Mouse (Mus musculus) telencephalon, adult 2 months (tissue): ENCODE data around the gene Pam.
"Not testable (repeated sequence)": the region's sequence is repeated elsewhere in the genome, so short reads cannot be mapped to it uniquely, and the experiment has no call there.

Experiments used
- DNase-seq: peaks from one replicate; pipeline ENCODE4 v3.0.0-alpha.2; 2011; ENCODE audit warnings: low read depth, low spot score

Gene Pam

GRCm38 (mm10) chr1:97974968-97975367, 120.5 kb downstream of the Pam start:
- no peak for DNase-seq

- no peak for DNase-seq
These were observed 125.7 kb downstream of the Pam start for GRCm38 (mm10) chr1:97969765-97970164.

GRCm38 (mm10) chr1:97963711-97964110, 131.7 kb downstream of the Pam start:
- peak; percentile 50 for DNase-seq

GRCm38 (mm10) chr1:97962134-97962533, 133.3 kb downstream of the Pam start:
- peak; percentile 89 for DNase-seq

- DNase-seq, result no peak
These were observed 134.8 kb downstream of the Pam start for GRCm38 (mm10) chr1:97960681-97961080.

- no peak for DNase-seq
These were observed 135.3 kb downstream of the Pam start for GRCm38 (mm10) chr1:97960124-97960523.

GRCm38 (mm10) chr1:97958759-97959158, 136.7 kb downstream of the Pam start:
- no peak for DNase-seq

- DNase-seq, result not testable (repeated sequence)
These were observed 146.2 kb downstream of the Pam start for GRCm38 (mm10) chr1:97949258-97949657.

GRCm38 (mm10) chr1:97947100-97947499, 148.3 kb downstream of the Pam start:
- DNase-seq, result no peak

GRCm38 (mm10) chr1:97943908-97944608, 151.4 kb downstream of the Pam start:
- DNase-seq, result no peak

GRCm38 (mm10) chr1:97943402-97943801, 152.0 kb downstream of the Pam start:
- no peak for DNase-seq

- no peak for DNase-seq
These were observed 152.5 kb downstream of the Pam start for GRCm38 (mm10) chr1:97942966-97943365.

GRCm38 (mm10) chr1:97938586-97938985, 156.9 kb downstream of the Pam start:
- no peak for DNase-seq

- no peak for DNase-seq
These were observed 157.4 kb downstream of the Pam start for GRCm38 (mm10) chr1:97938053-97938452.

- no peak for DNase-seq
These were observed 160.5 kb downstream of the Pam start for GRCm38 (mm10) chr1:97934940-97935339.

- no peak for DNase-seq
These were observed 164.2 kb downstream of the Pam start for GRCm38 (mm10) chr1:97931220-97931619.

- no peak for DNase-seq
These were observed 165.9 kb downstream of the Pam start for GRCm38 (mm10) chr1:97929415-97930028.

- no peak for DNase-seq
These were observed 168.7 kb downstream of the Pam start for GRCm38 (mm10) chr1:97926789-97927188.

- no peak for DNase-seq
These were observed 169.4 kb downstream of the Pam start for GRCm38 (mm10) chr1:97926017-97926540.

GRCm38 (mm10) chr1:97922395-97922794, 173.1 kb downstream of the Pam start:
- no peak for DNase-seq

- DNase-seq, result no peak
These were observed 173.6 kb downstream of the Pam start for GRCm38 (mm10) chr1:97921886-97922285.

GRCm38 (mm10) chr1:97918495-97918894, 177.0 kb downstream of the Pam start:
- DNase-seq, result no peak

GRCm38 (mm10) chr1:97916971-97917234, 178.5 kb downstream of the Pam start:
- DNase-seq, result no peak
